Mouse (Mus musculus) cerebellum, postnatal 36 days (tissue): Measurements from ENCODE around the gene 1700067K01Rik.

Experiments used
- DNase-seq, 2 experiments: peaks; one replicate each; pipeline ENCODE4 v3.0.0; 2021 to 2022; ENCODE audit warnings: mixed read lengths in 2 of 2

The 1700067K01Rik gene

DNA sequence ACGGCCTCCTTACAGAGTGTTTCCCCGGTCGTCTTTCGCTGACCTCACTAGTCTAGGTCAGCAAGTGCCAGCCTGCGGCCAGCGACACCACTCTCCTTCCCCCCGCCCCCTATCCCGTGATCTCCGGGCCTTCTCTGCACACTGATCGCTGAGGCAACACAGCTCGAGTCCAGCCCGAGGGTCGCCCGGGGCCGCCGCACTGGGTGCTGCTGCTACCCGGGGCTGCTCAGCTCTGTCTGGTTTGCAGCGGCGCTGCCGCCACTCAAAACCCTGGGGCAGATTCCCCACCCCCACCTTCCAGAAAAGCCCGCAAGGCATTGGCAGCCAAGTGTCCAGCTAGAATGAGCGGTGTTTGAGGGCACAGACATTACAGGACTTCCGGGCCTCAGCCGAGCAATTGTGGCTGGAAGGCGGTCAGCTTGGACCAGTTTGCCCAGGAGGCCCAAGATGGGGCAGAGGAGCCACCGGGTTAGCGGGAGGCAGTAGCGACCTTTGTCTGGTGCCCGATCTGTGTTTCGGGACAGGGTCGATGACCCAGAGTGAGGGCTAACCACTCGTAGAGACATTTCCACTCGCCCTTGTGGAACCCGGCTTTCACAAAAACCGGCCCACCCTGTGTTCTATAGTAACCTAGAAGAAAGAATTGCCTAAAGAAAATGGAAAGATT is 11.3 kb downstream of the 1700067K01Rik start:
- DNase-seq, result no peak

DNA sequence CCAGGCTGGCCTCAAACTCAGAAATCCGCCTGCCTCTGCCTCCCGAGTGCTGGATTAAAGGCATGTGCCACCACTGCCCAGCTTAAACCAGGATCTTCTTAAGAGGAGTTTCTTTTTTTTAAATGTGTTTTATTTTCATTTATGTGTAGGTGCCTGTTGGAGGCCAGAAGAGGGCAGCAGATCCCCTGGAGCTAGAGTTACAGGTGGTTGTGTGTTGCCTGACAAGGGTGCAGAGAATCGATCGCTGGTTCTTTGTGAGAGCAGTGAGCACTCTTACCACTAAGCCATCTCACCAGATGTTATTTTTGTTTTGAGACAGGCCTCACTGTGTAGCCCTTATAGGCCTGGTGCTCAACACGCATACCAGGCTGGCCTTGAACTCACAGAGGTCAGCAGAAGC is 14.5 kb downstream of the 1700067K01Rik start:
- DNase-seq, result no peak

DNA sequence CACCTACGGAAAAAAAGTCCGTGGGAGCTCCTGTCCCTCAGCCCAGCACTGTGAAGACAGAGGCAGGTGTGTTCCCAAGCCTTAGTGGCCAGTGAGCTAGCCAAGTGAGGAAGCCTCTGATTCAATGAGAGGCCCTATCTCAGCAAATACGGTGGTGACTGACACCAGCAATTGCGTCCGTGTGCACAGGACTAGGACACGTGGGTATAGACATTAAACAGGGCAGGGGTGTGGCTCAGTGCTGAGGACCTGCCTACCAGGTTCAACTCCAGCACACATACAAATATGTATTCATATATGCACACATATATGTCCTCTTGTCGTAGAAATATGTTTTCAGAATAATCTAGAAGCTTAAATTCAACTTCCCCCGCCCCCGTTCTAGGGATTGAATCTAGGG is 18.4 kb downstream of the 1700067K01Rik start:
- DNase-seq, result no peak

DNA sequence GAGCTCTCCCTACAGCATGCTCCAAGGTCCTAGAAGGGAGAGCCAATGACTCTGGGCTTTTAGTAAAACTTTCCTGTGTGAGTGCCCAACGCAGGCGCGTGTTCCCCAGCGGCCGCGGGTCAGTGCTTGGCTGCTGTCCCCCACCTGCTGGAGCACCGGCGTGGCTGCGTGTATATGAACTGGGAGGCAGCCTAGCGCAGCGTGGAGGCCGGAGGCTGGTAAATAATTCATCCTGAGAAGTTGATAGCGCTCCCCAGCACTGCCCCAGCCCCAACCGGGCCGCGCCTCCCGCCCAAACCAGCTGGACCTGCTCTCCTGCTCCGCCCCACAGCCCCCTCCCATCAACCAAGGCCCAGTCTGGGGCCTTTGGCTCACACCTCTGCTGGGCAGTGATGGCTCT is 19.8 kb downstream of the 1700067K01Rik start, which contains the start of gene Palm3:
TSS of gene Palm3 (plus strand) at position 376 of the 400 bp plus-strand sequence.
- DNase-seq, result no peak

- no peak for DNase-seq
These were observed 20.3 kb downstream of the 1700067K01Rik start for GRCm38 (mm10) chr8:84021569-84021968.

DNA sequence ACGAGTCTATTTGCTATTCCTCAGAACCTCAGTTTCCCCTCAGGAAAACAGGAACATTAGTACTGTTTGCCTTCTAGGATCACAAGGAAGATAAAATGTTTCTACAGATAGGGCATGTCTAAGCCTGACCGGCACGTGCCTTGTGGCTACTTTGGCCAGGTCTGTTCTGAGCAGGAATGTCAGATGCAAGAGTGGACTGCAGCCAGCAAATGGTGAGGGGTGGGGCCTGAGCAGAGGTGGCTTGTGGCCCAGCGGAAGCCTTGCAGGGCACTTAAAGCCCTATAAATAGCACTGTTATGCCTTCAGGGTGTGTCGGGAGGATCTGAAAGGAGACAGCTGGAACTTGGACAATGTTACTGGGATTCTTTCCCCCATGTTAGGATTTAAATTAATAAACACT is 21.8 kb downstream of the 1700067K01Rik start:
- DNase-seq, result no peak

GRCm38 (mm10) chr8:84023631-84024030 is 22.3 kb downstream of the 1700067K01Rik start:
- DNase-seq, result no peak

- DNase-seq, result peak; percentile 34 to 51
These were observed 22.9 kb downstream of the 1700067K01Rik start for GRCm38 (mm10) chr8:84024171-84024570.

DNA sequence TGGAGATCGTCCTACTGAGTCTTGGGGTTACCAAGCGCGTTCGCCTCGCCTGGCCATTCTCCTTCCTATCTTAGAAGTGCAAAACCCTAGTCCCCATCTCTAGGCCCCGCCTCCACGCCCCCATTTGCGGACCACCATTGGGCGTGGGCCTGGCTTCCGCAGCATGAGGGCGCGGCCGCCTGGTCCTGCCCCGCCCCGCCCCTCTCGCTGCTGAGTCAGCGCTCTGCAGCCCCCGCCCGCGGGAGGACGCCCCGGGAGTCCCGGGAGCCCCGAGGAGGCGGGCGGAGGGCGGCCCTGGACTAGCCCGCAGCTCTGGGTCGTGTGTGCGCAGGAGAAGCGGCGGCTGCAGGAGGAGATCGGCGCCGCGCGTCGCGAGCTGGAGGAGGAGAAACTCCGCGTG is 24.6 kb downstream of the 1700067K01Rik start:
- no peak for DNase-seq

DNA sequence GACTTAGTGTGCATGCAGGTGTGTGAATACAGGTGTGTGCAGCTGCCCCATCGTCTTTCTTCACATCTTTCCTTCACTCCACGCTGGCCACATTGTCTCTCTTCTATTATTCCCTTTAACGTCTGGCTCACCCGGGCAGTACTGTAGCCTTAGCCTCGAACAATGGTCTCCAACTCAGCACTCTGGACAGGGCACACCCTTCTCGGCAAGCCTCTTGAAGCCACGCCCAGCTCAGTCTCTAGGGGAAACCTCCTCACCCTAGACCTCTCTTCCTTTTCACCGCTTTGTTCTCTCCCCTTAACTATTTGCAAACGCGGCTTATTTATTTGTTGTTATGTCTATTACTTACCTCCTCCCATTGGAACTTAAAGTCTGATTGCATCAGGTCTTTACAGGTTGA is 26.1 kb downstream of the 1700067K01Rik start:
- no peak for DNase-seq

DNA sequence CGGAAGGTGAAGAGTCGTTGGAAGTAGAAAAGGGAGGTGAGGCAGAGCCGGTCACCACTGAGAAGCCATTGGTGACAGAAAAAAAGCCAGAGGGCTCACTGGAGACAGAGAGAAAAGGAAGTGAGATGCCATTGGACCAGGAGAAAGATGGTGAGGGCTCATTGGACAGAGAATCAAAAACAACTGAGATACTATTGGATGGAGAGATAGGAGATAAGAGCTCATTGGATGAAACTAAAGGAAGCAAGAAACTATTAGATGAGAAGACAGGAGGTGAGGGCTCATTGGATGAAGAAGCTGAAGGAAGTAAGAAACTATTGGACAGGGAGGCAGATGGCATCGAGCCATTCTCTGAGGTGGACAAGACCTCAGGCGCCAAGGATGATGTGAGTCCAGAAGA is 28.0 kb downstream of the 1700067K01Rik start:
- DNase-seq, result no peak

GRCm38 (mm10) chr8:84032777-84033176 is 31.5 kb downstream of the 1700067K01Rik start:
- DNase-seq, result no peak

DNA sequence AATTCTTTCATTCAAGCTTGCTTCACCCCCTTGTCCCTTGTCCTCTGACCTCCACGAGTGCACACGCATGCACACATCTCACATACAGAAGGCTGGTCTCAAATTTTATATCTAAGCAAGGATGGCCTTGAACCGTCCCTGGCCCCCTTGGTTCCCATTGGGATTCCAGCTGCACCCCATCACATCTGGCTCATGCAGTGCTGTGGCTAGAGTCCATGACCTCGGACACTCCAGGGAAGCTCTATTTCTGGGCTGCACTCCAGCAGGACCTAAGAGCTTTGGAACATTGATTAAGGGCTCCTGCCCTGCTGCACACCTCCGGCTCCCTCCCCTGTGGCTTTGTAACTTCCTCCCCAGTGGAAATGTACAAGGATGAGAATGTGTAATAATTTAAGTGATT is 36.7 kb downstream of the 1700067K01Rik start:
- no peak for DNase-seq

- DNase-seq, result peak; percentile 75 to 81
These were observed 37.7 kb downstream of the 1700067K01Rik start for GRCm38 (mm10) chr8:84039050-84039449.

GRCm38 (mm10) chr8:84042066-84042947 is 41.0 kb downstream of the 1700067K01Rik start, which contains the start of gene Il27ra:
Gene Il27ra (minus strand): TSS chr8:84042589.
- peak; percentile 20 to 49 for DNase-seq

GRCm38 (mm10) chr8:84042948-84043342 is 41.6 kb downstream of the 1700067K01Rik start:
- DNase-seq, result no peak

DNA sequence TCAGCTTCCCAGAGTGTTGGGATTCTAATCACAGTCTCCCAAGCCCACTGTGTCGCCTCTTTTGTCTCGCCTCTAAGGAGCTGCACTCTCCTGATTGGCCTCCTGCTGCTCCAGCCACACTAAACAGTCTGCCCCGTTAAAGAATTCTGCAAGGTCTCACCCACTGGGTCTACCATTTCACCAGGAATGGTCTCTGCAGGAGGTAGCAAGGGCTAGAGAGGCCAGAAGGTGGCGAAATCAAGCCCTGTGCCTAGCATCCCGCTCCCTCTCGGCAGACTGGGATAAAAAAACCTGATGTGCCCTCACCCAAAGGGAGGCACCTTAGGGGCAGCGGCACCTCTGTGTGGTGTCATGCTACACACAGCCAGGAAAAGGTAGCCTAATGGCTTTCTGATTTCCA is 42.8 kb downstream of the 1700067K01Rik start:
- DNase-seq, result no peak

DNA sequence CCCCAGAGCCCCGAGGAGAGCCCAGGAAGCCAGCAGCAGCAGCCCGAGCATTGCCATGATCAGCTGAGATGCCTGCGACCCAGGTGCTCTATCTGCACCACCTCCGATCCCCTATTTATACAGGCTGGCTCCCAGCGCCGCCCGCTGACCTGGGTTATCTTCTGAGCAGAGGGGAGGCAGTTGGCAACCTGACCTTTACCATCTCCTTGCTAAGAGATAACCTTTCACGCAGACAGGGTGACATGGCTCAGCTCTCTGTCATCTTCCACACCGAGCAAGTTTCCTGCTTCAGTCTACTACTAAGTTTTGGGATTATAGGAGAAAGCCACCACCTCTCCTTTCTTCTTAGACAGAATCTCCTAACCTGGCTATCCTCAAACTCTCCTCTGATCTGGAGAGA is 43.6 kb downstream of the 1700067K01Rik start, which contains the start of gene Rln3:
TSS of gene Rln3 (minus strand) at position 101 of the 400 bp plus-strand sequence.
- DNase-seq, result no peak

GRCm38 (mm10) chr8:84046505-84046904 is 45.2 kb downstream of the 1700067K01Rik start:
- no peak for DNase-seq

DNA sequence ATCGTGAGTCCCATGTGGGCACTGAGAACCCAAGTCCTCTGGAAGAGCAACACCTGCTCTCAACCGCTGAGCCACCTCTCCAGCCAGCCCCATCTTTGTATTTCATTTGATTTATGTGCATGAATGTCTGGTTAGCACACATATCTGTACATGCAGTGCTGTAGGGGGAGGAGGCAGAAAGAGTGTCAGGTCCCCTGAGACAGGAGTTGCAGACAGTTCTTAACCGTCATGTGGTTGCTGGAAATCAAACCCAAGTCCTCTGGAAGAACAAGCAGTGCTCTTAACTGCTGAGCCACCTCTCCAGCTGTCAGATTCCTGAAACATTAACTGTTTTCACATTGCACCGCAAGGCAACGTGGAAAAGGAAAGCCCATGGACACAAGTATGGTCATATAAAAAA is 46.9 kb downstream of the 1700067K01Rik start:
- DNase-seq, result no peak

GRCm38 (mm10) chr8:84052746-84053145 is 51.4 kb downstream of the 1700067K01Rik start:
- DNase-seq, result no peak

- DNase-seq, result no peak
These were observed 51.9 kb downstream of the 1700067K01Rik start for GRCm38 (mm10) chr8:84053229-84053628.
